Mouse (Mus musculus) forebrain, postnatal 0 days (tissue): ENCODE measurements at regions not wholly inside any gene's neighbourhood (a gene's known extent, or its start where the extent isn't known, plus 50 kb on each side); places are given as distances from the start of the nearest gene placed in this dataset.

Source experiments
- ATAC-seq: fragments of 200-750 bp; cut with Nextera tagmentation; 2 replicates; pipeline ENCODE4 v1.8.0; 2017; ENCODE audit warnings: mild to moderate bottlenecking, moderate library complexity
- DNase-seq: peaks from one replicate; pipeline ENCODE4 v3.0.0-alpha.2; 2015
- H3K27ac ChIP-seq: fragments of 300-500 bp; sonication (generic); 2 replicates; pipeline ENCODE4 v1.5.1; 2014; ENCODE audit warnings: low read depth, mild to moderate bottlenecking, antibody characterized with exemption, low read length, moderate library complexity, mixed read lengths
- H3K27me3 ChIP-seq: fragments of 300-500 bp; sonication (generic); 2 replicates; pipeline ENCODE4 v1.6.1; 2014; ENCODE audit warnings: mild to moderate bottlenecking, low read length, mixed read lengths; ENCODE audit not compliant: insufficient read depth
- H3K36me3 ChIP-seq: fragments of 300-500 bp; sonication (generic); 2 replicates; pipeline ENCODE4 v1.6.1; 2014; ENCODE audit warnings: mild to moderate bottlenecking, moderate library complexity; ENCODE audit not compliant: insufficient read depth
- H3K4me1 ChIP-seq: fragments of 300-500 bp; sonication (generic); 2 replicates; pipeline ENCODE4 v1.6.1; 2014; ENCODE audit warnings: antibody characterized with exemption; ENCODE audit not compliant: insufficient read depth
- H3K4me2 ChIP-seq: fragments of 300-500 bp; sonication (generic); 2 replicates; pipeline ENCODE4 v1.6.1; 2014; ENCODE audit warnings: low read depth, mild to moderate bottlenecking, moderate library complexity
- H3K4me3 ChIP-seq: fragments of 300-500 bp; sonication (generic); 2 replicates; pipeline ENCODE4 v1.5.1; 2014; ENCODE audit warnings: low read depth, low read length, mixed read lengths
- H3K9ac ChIP-seq: fragments of 300-500 bp; sonication (generic); 2 replicates; pipeline ENCODE4 v1.6.1; 2014; ENCODE audit warnings: mild to moderate bottlenecking
- H3K9me3 ChIP-seq: fragments of 300-500 bp; sonication (generic); 2 replicates; pipeline ENCODE4 v1.6.1; 2016; ENCODE audit warnings: low read length
- CTCF ChIP-seq: sonication (generic); IDR thresholded peaks from 2 replicates; pipeline ENCODE4 v1.5.1; 2016; ENCODE audit warnings: antibody characterized with exemption, control low read depth, low read depth
- WGBS: fragments of 180-500 bp; shearing (Covaris S2); extraction: QIAGEN DNeasy Blood & Tissue Kit; methylation state at CpG from one replicate; pipeline ENCODE4 v1.1.7; 2014; 5-methylcytosine and 5-hydroxymethylcytosine counted together

- DNase-seq, result peak; percentile 43
- ATAC-seq, result no peak
- no peaks in the 10 kb centered on the region for H3K9me3 ChIP-seq
- no peaks in the 10 kb centered on the region for H3K27me3 ChIP-seq
- no peak overlapping the region for H3K4me2 ChIP-seq
- no peaks in the 10 kb centered on the region for H3K4me1 ChIP-seq
- H3K27ac ChIP-seq, result no peak overlapping the region
- H3K36me3 ChIP-seq, result no peaks in the 10 kb centered on the region
- no peak overlapping the region for H3K9ac ChIP-seq
- H3K4me3 ChIP-seq, result no peak overlapping the region
- 32% methylated on average over 4 of the region's 4 CpGs for WGBS
- TF ChIP-seq CTCF, result peak; percentile 66
Measured at GRCm38 (mm10) chrX:143462632-143463031, 55.8 kb upstream of the Pak3 start.

GRCm38 (mm10) chrX:143448636-143449346, 54.7 kb upstream of the Chrdl1 start:
- Histone ChIP-seq H3K9me3 (no peaks in the 10 kb centered on the region), H3K4me3 (no peak overlapping the region), H3K4me1 (no peaks in the 10 kb centered on the region), H3K27me3 (no peaks in the 10 kb centered on the region; the same call in 1 of the 2 replicates), H3K36me3 (no peaks in the 10 kb centered on the region), H3K4me2 (no peak overlapping the region), H3K9ac (no peak overlapping the region), H3K27ac (no peak overlapping the region)
- TF ChIP-seq CTCF, result peak; percentile 69
- WGBS, result 57% methylated on average over 7 of the region's 7 CpGs
- peak; percentile 51 for DNase-seq
- ATAC-seq, result no peak

DNA sequence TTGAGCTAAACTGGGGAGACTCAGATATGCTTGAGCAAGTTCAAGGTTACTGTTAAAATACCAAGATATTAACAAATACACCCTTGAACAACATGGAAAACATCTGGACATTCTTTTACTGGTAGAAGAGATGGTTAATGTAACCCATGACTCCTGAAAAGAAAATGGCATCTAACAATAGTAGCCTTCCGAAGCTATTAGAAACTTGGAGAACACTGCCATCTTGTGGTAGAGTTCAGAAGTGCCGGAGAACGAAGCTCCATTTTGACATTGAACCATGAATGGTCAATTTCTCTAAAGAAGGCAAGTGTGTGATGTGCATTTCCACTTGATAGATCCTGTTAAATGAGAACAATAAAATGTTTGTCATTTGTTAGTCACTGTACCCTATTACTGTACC, 50.5 kb upstream of the Chrdl1 start:
- no peak overlapping the region for H3K9ac ChIP-seq
- H3K27ac ChIP-seq, result no peak overlapping the region
- no peak overlapping the region for H3K4me3 ChIP-seq
- H3K9me3 ChIP-seq, result no peaks in the 10 kb centered on the region
- no peaks in the 10 kb centered on the region for H3K36me3 ChIP-seq
- H3K4me2 ChIP-seq, result no peak overlapping the region
- DNase-seq, result peak; percentile 78
- no peaks in the 10 kb centered on the region; the same call in 1 of the 2 replicates for H3K27me3 ChIP-seq
- H3K4me1 ChIP-seq, result no peaks in the 10 kb centered on the region
- 0 out of 2 replicates have a peak, but pooled peaks have one; percentile 25 for ATAC-seq
- WGBS, result 16% methylated on average over 3 of the region's 3 CpGs
- TF ChIP-seq CTCF, result peak; percentile 81
